Mouse (Mus musculus) thymus, adult 2 months (tissue): Measurements from ENCODE around the gene Lef1.
A peak's percentile ranks its signal among the peaks of the same experiment; 100 is the strongest.

Source experiments
- CTCF ChIP-seq: fragments of 200-500 bp; IDR thresholded peaks from 2 replicates; pipeline ENCODE4 v1.5.1; 2012; ENCODE audit warnings: mild to moderate bottlenecking, control low read depth, low read length, moderate library complexity, borderline replicate concordance; ENCODE audit not compliant: control insufficient read depth, poor library complexity, insufficient read depth; ENCODE audit errors: extremely low read depth
- POLR2A ChIP-seq: fragments of 200-500 bp; IDR thresholded peaks from 2 replicates; pipeline ENCODE4 v1.6.1; 2012; ENCODE audit warnings: mild to moderate bottlenecking, low read length, control low read depth, moderate library complexity; ENCODE audit not compliant: control insufficient read depth, poor library complexity, insufficient read depth; ENCODE audit errors: extremely low read depth

DNA sequence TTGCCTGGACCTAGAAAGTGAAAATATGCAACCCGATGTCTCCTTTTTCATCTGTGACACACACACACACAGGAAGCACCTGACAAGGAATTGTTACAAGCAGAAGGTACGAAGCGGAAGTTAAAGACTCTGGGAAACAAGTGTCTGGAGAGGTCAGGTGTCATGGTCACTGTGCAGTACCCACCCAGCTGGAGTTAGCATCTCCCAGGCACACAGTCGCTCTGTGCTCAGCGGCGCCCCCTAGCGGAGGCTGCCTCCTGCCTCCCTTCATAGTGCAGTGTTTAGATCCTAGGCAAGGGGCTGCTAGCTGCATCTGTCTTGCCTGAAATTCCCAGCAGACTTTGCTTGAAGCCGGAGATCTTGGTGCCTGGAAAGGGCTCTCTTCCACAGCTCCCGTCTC is 104.6 kb downstream of the Lef1 start:
- TF ChIP-seq CTCF: peak; percentile 98
- TF ChIP-seq POLR2A: no peak
